ENCODE assay signal across 8 mouse cellular contexts in the genomic region with DNA sequence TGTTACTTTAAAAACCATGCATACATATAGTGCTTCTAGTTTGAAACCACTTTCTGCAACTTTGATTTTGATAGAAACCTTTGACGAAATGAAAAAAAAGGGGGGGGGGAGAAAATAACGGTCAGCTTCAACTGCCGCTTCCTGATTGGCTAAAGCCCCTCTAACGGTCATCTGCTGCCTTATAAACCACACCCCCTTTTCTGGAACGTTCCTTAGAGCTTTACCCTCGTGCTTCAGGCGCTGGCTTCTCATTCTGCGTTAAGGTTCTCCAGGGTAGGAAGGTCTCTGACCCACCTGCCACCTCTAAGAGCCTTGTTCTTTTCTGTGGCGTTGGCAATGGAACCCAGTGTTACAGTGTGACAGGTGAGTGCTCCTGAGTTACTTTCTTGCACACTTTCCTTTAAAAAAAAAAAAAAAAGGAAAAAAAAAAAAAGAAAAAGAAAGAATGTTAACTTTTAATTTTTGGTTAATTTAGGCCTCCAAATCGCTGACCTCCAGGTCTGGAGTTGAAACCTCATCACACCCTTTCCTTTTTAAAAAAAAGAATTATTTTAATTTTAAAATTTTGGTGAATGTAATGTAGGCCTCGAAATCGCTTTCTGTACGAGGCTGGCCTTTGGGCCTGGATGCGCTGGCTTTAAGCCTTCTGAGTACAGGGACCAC. TPM values are rescaled to one million over a fixed set of nuclear protein-coding genes. Genes with fewer than 3 reads are reported as not detected.
DNase-seq lines count a peak whose midpoint lies in the region; ATAC-seq lines count a peak whose summit lies in the region.

Setx (plus strand) TSS at position 275 of the 663 bp plus-strand sequence.

- no peaks in the 10 kb centered on the region for H3K27me3 ChIP-seq in embryonic facial prominence, embryonic 15.5 days
- H3K27me3 ChIP-seq in heart, embryonic 15.5 days, result no peaks in the 10 kb centered on the region
- H3K27me3 ChIP-seq in midbrain, embryonic 14.5 days (ENCODE audit: control insufficient read depth, insufficient read depth, low read length), result no peaks in the 10 kb centered on the region

- peak; percentile 5 for DNase-seq in embryo, embryonic 10 days (ENCODE audit: low spot score)
- DNase-seq in embryo, embryonic 11 days, result no peak
- DNase-seq in R1 (ENCODE audit: low read depth, low spot score), result peak; percentile 80
- DNase-seq in layer of hippocampus, postnatal 36 days, result no peak
- DNase-seq in midbrain, embryonic 14.5 days, result peak; percentile 6
- DNase-seq in right cerebral cortex, postnatal 36 days (ENCODE audit: low spot score in 2 of 2), result no peak

- H3K9me3 ChIP-seq in embryonic facial prominence, embryonic 15.5 days (replicated peaks), result no peaks in the 10 kb centered on the region
- H3K9me3 ChIP-seq in heart, embryonic 15.5 days (replicated peaks), result no peaks in the 10 kb centered on the region
- H3K9me3 ChIP-seq in midbrain, embryonic 14.5 days (ENCODE audit: control insufficient read depth, low read length), result no peaks in the 10 kb centered on the region

- peaks cover 7% of the 10 kb centered on the region; the same call in 1 of the 2 replicates for H3K36me3 ChIP-seq in embryonic facial prominence, embryonic 15.5 days
- no peaks in the 10 kb centered on the region for H3K36me3 ChIP-seq in heart, embryonic 15.5 days
- H3K36me3 ChIP-seq in midbrain, embryonic 14.5 days (ENCODE audit: control insufficient read depth, insufficient read depth, low read length), result peaks cover 16% of the 10 kb centered on the region; the same call in 1 of the 2 replicates

- no peak for ATAC-seq in embryonic facial prominence, embryonic 15.5 days (ENCODE audit: insufficient number of reproducible peaks, low FRiP score, low TSS enrichment, low read depth)
- ATAC-seq in heart, embryonic 15.5 days (replicated peaks; ENCODE audit: insufficient number of reproducible peaks, insufficient read depth, low FRiP score, low read depth), result no peak
- peak; percentile 9; the same call in 1 of the 2 replicates for ATAC-seq in midbrain, embryonic 14.5 days (ENCODE audit: low FRiP score, low TSS enrichment)

- peak within 1 kb of the TSS; percentile 84 for H3K9ac ChIP-seq in embryonic facial prominence, embryonic 15.5 days
- H3K9ac ChIP-seq in heart, embryonic 15.5 days, result peak within 1 kb of the TSS; percentile 82
- peak within 1 kb of the TSS; percentile 84 for H3K9ac ChIP-seq in midbrain, embryonic 14.5 days (replicated peaks; ENCODE audit: low read length)

- H3K4me2 ChIP-seq in embryonic facial prominence, embryonic 15.5 days (replicated peaks), result peak within 1 kb of the TSS; percentile 72
- peak within 1 kb of the TSS; percentile 87 for H3K4me2 ChIP-seq in heart, embryonic 15.5 days
- H3K4me2 ChIP-seq in midbrain, embryonic 14.5 days (ENCODE audit: low read length), result peak within 1 kb of the TSS; percentile 83

- 68% methylated on average over 14 of the region's 14 CpGs for WGBS in embryonic facial prominence, embryonic 15.5 days
- WGBS in heart, embryonic 15.5 days, result 63% methylated on average over 14 of the region's 14 CpGs
- 68% methylated on average over 14 of the region's 14 CpGs for WGBS in midbrain, embryonic 14.5 days

- peak within 1 kb of the TSS; percentile 95 for H3K27ac ChIP-seq in embryonic facial prominence, embryonic 15.5 days (replicated peaks)
- H3K27ac ChIP-seq in heart, embryonic 15.5 days, result peak within 1 kb of the TSS; percentile 95
- peak within 1 kb of the TSS; percentile 93 for H3K27ac ChIP-seq in midbrain, embryonic 14.5 days (replicated peaks; ENCODE audit: low read depth, low read length)

- H3K4me1 ChIP-seq in embryonic facial prominence, embryonic 15.5 days, result peaks cover 8% of the 10 kb centered on the region; the same call in 1 of the 2 replicates
- peaks cover 12% of the 10 kb centered on the region for H3K4me1 ChIP-seq in heart, embryonic 15.5 days (replicated peaks)
- H3K4me1 ChIP-seq in midbrain, embryonic 14.5 days (ENCODE audit: control insufficient read depth, insufficient read depth, low read length), result peaks cover 12% of the 10 kb centered on the region

- peak within 1 kb of the TSS; percentile 87 for H3K4me3 ChIP-seq in embryonic facial prominence, embryonic 15.5 days (replicated peaks)
- peak within 1 kb of the TSS; percentile 81 for H3K4me3 ChIP-seq in heart, embryonic 15.5 days
- peak within 1 kb of the TSS; percentile 84 for H3K4me3 ChIP-seq in midbrain, embryonic 14.5 days (replicated peaks; ENCODE audit: low read depth, low read length)

RNA-seq across cellular contexts. Expression of gene Setx, which starts in this region (rescaled TPM):
- polyA plus RNA-seq in embryonic facial prominence, embryonic 15.5 days (2015; fragmentation: Nextera tagmentation; extraction: Ambion mirVana), result 6.5 and 8.7 TPM in 2 replicates
- 5.9 and 6.8 TPM in 2 replicates for polyA plus RNA-seq in heart, embryonic 15.5 days (2015; fragmentation: Nextera tagmentation; extraction: Ambion mirVana)
- 10 to 100 TPM; 40.2 to 44.2 TPM for total RNA-seq in layer of hippocampus, postnatal 36 days (2021)
- 22.3 and 24.4 TPM in 2 replicates for polyA plus RNA-seq in midbrain, embryonic 14.5 days (2014; fragmentation: Nextera tagmentation; extraction: Ambion mirVana)

Comparison
In these comparisons a context has a peak if more than half of its experiments do, and no peak if none do; other contexts are left out.
1. DNase-seq: peak in embryo, embryonic 10 days (single experiment), R1 (single experiment) and midbrain, embryonic 14.5 days (single experiment); none in embryo, embryonic 11 days (single experiment), layer of hippocampus, postnatal 36 days (0 of 2) and right cerebral cortex, postnatal 36 days (0 of 2).
2. Peak in every context shown above with its lines, with median percentiles within 50 percentile points of each other: H3K27ac ChIP-seq, H3K4me2 ChIP-seq, H3K4me3 ChIP-seq and H3K9ac ChIP-seq.